Mouse (Mus musculus): ENCODE measurements around the gene Olfr317. TPM values are rescaled to one million over a fixed set of nuclear protein-coding genes. Genes with fewer than 3 reads are reported as not detected.

Olfr317 gene
- polyA plus RNA-seq (2014; fragmentation: Illumina TruSeq; extraction: RNeasy Lipid Tissue Mini Kit (QIAGEN cat#74804); ENCODE audit: insufficient read depth, low read depth, low replicate concordance) = not detected

GRCm38 (mm10) chr11:58738792-58739262 lies at the start of gene Olfr317:
Gene Olfr317 (minus strand): TSS chr11:58739212.

GRCm38 (mm10) chr11:58782480-58783089 lies 43.6 kb upstream of the Olfr317 start, which contains the start of gene Olfr314:
Gene Olfr314 (plus strand): TSS chr11:58782952.

GRCm38 (mm10) chr11:58772888-58773287 lies 33.9 kb upstream of the Olfr317 start, which contains the start of gene Olfr315:
Gene Olfr315 (plus strand): TSS chr11:58773188.

GRCm38 (mm10) chr11:58752434-58752833 lies 13.4 kb upstream of the Olfr317 start, which contains the start of gene Olfr316:
Gene Olfr316 (plus strand): TSS chr11:58752734.

GRCm38 (mm10) chr11:58723914-58724313 lies 15.1 kb downstream of the Olfr317 start, which contains the start of gene Olfr318:
Gene Olfr318 (minus strand): TSS chr11:58724014.

GRCm38 (mm10) chr11:58698862-58699261 lies 40.1 kb downstream of the Olfr317 start, which contains the start of gene Olfr319:
Gene Olfr319 (plus strand): TSS chr11:58699162.

Other genes with a start within 250 kb of the Olfr317 start
- not detected for gene Olfr332, start 246.7 kb downstream of the Olfr317 start, polyA plus RNA-seq (2014; fragmentation: Illumina TruSeq; extraction: RNeasy Lipid Tissue Mini Kit (QIAGEN cat#74804); ENCODE audit: insufficient read depth, low read depth, low replicate concordance)
- gene Olfr331, start 236.6 kb downstream of the Olfr317 start, polyA plus RNA-seq (2014; fragmentation: Illumina TruSeq; extraction: RNeasy Lipid Tissue Mini Kit (QIAGEN cat#74804); ENCODE audit: insufficient read depth, low read depth, low replicate concordance) = not detected
- gene Olfr330, start 204.4 kb downstream of the Olfr317 start, polyA plus RNA-seq (2014; fragmentation: Illumina TruSeq; extraction: RNeasy Lipid Tissue Mini Kit (QIAGEN cat#74804); ENCODE audit: insufficient read depth, low read depth, low replicate concordance) = not detected
- not detected for gene Olfr329-ps, start 192.8 kb downstream of the Olfr317 start, polyA plus RNA-seq (2014; fragmentation: Illumina TruSeq; extraction: RNeasy Lipid Tissue Mini Kit (QIAGEN cat#74804); ENCODE audit: insufficient read depth, low read depth, low replicate concordance)
- not detected for gene Olfr328, start 183.6 kb downstream of the Olfr317 start, polyA plus RNA-seq (2014; fragmentation: Illumina TruSeq; extraction: RNeasy Lipid Tissue Mini Kit (QIAGEN cat#74804); ENCODE audit: insufficient read depth, low read depth, low replicate concordance)
- not detected for gene Olfr224, start 168.7 kb downstream of the Olfr317 start, polyA plus RNA-seq (2014; fragmentation: Illumina TruSeq; extraction: RNeasy Lipid Tissue Mini Kit (QIAGEN cat#74804); ENCODE audit: insufficient read depth, low read depth, low replicate concordance)
- not detected for gene Olfr325, start 161.5 kb downstream of the Olfr317 start, polyA plus RNA-seq (2014; fragmentation: Illumina TruSeq; extraction: RNeasy Lipid Tissue Mini Kit (QIAGEN cat#74804); ENCODE audit: insufficient read depth, low read depth, low replicate concordance)
- gene Olfr324, start 144.1 kb downstream of the Olfr317 start, polyA plus RNA-seq (2014; fragmentation: Illumina TruSeq; extraction: RNeasy Lipid Tissue Mini Kit (QIAGEN cat#74804); ENCODE audit: insufficient read depth, low read depth, low replicate concordance) = not detected
- not detected for gene 2210407C18Rik, start 123.1 kb downstream of the Olfr317 start, polyA plus RNA-seq (2014; fragmentation: Illumina TruSeq; extraction: RNeasy Lipid Tissue Mini Kit (QIAGEN cat#74804); ENCODE audit: insufficient read depth, low read depth, low replicate concordance)
- not detected for gene Olfr323, start 108.7 kb downstream of the Olfr317 start, polyA plus RNA-seq (2014; fragmentation: Illumina TruSeq; extraction: RNeasy Lipid Tissue Mini Kit (QIAGEN cat#74804); ENCODE audit: insufficient read depth, low read depth, low replicate concordance)
- not detected for gene Trim58, start 98.7 kb downstream of the Olfr317 start, polyA plus RNA-seq (2014; fragmentation: Illumina TruSeq; extraction: RNeasy Lipid Tissue Mini Kit (QIAGEN cat#74804); ENCODE audit: insufficient read depth, low read depth, low replicate concordance)
- not detected for gene Olfr322, start 80.4 kb downstream of the Olfr317 start, polyA plus RNA-seq (2014; fragmentation: Illumina TruSeq; extraction: RNeasy Lipid Tissue Mini Kit (QIAGEN cat#74804); ENCODE audit: insufficient read depth, low read depth, low replicate concordance)
- not detected for gene Olfr320, start 58.1 kb downstream of the Olfr317 start, polyA plus RNA-seq (2014; fragmentation: Illumina TruSeq; extraction: RNeasy Lipid Tissue Mini Kit (QIAGEN cat#74804); ENCODE audit: insufficient read depth, low read depth, low replicate concordance)
- not detected for gene Olfr319, start 40.0 kb downstream of the Olfr317 start, polyA plus RNA-seq (2014; fragmentation: Illumina TruSeq; extraction: RNeasy Lipid Tissue Mini Kit (QIAGEN cat#74804); ENCODE audit: insufficient read depth, low read depth, low replicate concordance)
- gene Olfr318, start 15.2 kb downstream of the Olfr317 start, polyA plus RNA-seq (2014; fragmentation: Illumina TruSeq; extraction: RNeasy Lipid Tissue Mini Kit (QIAGEN cat#74804); ENCODE audit: insufficient read depth, low read depth, low replicate concordance) = not detected
- not detected for gene Olfr316, start 13.5 kb upstream of the Olfr317 start, polyA plus RNA-seq (2014; fragmentation: Illumina TruSeq; extraction: RNeasy Lipid Tissue Mini Kit (QIAGEN cat#74804); ENCODE audit: insufficient read depth, low read depth, low replicate concordance)
- gene Olfr315, start 34.0 kb upstream of the Olfr317 start, polyA plus RNA-seq (2014; fragmentation: Illumina TruSeq; extraction: RNeasy Lipid Tissue Mini Kit (QIAGEN cat#74804); ENCODE audit: insufficient read depth, low read depth, low replicate concordance) = not detected
- gene Olfr314, start 43.7 kb upstream of the Olfr317 start, polyA plus RNA-seq (2014; fragmentation: Illumina TruSeq; extraction: RNeasy Lipid Tissue Mini Kit (QIAGEN cat#74804); ENCODE audit: insufficient read depth, low read depth, low replicate concordance) = not detected
- 84.0 TPM for gene Fam183b, start 62.7 kb upstream of the Olfr317 start, polyA plus RNA-seq (2014; fragmentation: Illumina TruSeq; extraction: RNeasy Lipid Tissue Mini Kit (QIAGEN cat#74804); ENCODE audit: insufficient read depth, low read depth, low replicate concordance)
- not detected for gene Olfr313, start 75.8 kb upstream of the Olfr317 start, polyA plus RNA-seq (2014; fragmentation: Illumina TruSeq; extraction: RNeasy Lipid Tissue Mini Kit (QIAGEN cat#74804); ENCODE audit: insufficient read depth, low read depth, low replicate concordance)
- gene Olfr312, start 90.0 kb upstream of the Olfr317 start, polyA plus RNA-seq (2014; fragmentation: Illumina TruSeq; extraction: RNeasy Lipid Tissue Mini Kit (QIAGEN cat#74804); ENCODE audit: insufficient read depth, low read depth, low replicate concordance) = not detected
- gene Olfr311, start 100.0 kb upstream of the Olfr317 start, polyA plus RNA-seq (2014; fragmentation: Illumina TruSeq; extraction: RNeasy Lipid Tissue Mini Kit (QIAGEN cat#74804); ENCODE audit: insufficient read depth, low read depth, low replicate concordance) = not detected
- gene Gm12258, start 107.9 kb upstream of the Olfr317 start, polyA plus RNA-seq (2014; fragmentation: Illumina TruSeq; extraction: RNeasy Lipid Tissue Mini Kit (QIAGEN cat#74804); ENCODE audit: insufficient read depth, low read depth, low replicate concordance) = 3.1 TPM
- gene 2810021J22Rik, start 128.0 kb upstream of the Olfr317 start, polyA plus RNA-seq (2014; fragmentation: Illumina TruSeq; extraction: RNeasy Lipid Tissue Mini Kit (QIAGEN cat#74804); ENCODE audit: insufficient read depth, low read depth, low replicate concordance) = 1.4 TPM
- 2.5 TPM for gene Zfp39, start 165.0 kb upstream of the Olfr317 start, polyA plus RNA-seq (2014; fragmentation: Illumina TruSeq; extraction: RNeasy Lipid Tissue Mini Kit (QIAGEN cat#74804); ENCODE audit: insufficient read depth, low read depth, low replicate concordance)
- gene Btnl10, start 178.7 kb upstream of the Olfr317 start, polyA plus RNA-seq (2014; fragmentation: Illumina TruSeq; extraction: RNeasy Lipid Tissue Mini Kit (QIAGEN cat#74804); ENCODE audit: insufficient read depth, low read depth, low replicate concordance) = not detected
- gene Rnf187, start 199.7 kb upstream of the Olfr317 start, polyA plus RNA-seq (2014; fragmentation: Illumina TruSeq; extraction: RNeasy Lipid Tissue Mini Kit (QIAGEN cat#74804); ENCODE audit: insufficient read depth, low read depth, low replicate concordance) = 90.0 TPM
- 3.0 TPM for gene Hist3h2ba, start 209.7 kb upstream of the Olfr317 start, polyA plus RNA-seq (2014; fragmentation: Illumina TruSeq; extraction: RNeasy Lipid Tissue Mini Kit (QIAGEN cat#74804); ENCODE audit: insufficient read depth, low read depth, low replicate concordance)
- gene Hist3h2a, start 215.5 kb upstream of the Olfr317 start, polyA plus RNA-seq (2014; fragmentation: Illumina TruSeq; extraction: RNeasy Lipid Tissue Mini Kit (QIAGEN cat#74804); ENCODE audit: insufficient read depth, low read depth, low replicate concordance) = 17.1 TPM
- 0.25 TPM for gene Trim17, start 215.5 kb upstream of the Olfr317 start, polyA plus RNA-seq (2014; fragmentation: Illumina TruSeq; extraction: RNeasy Lipid Tissue Mini Kit (QIAGEN cat#74804); ENCODE audit: insufficient read depth, low read depth, low replicate concordance)
- gene Trim11, start 238.9 kb upstream of the Olfr317 start, polyA plus RNA-seq (2014; fragmentation: Illumina TruSeq; extraction: RNeasy Lipid Tissue Mini Kit (QIAGEN cat#74804); ENCODE audit: insufficient read depth, low read depth, low replicate concordance) = 15.2 TPM

All from lung, adult 10 weeks (tissue).